Mouse (Mus musculus) midbrain, postnatal 0 days (tissue): ENCODE measurements around the gene Eaf2. TPM values are rescaled to one million over a fixed set of nuclear protein-coding genes. Genes with fewer than 3 reads are reported as not detected.

Source experiments
- ATAC-seq: fragments of 200-750 bp; cut with Nextera tagmentation; 2 replicates; pipeline ENCODE4 v1.8.0; 2017; ENCODE audit warnings: moderate number of reproducible peaks, mild to moderate bottlenecking, moderate TSS enrichment, moderate library complexity; ENCODE audit not compliant: low FRiP score
- DNase-seq: peaks from one replicate; pipeline ENCODE4 v3.0.0-alpha.2; 2015; ENCODE audit warnings: low spot score
- H3K27ac ChIP-seq: fragments of 300-500 bp; sonication (generic); 2 replicates; pipeline ENCODE4 v1.5.1; 2014; ENCODE audit warnings: low read depth, mild to moderate bottlenecking, low read length, mixed read lengths
- H3K27me3 ChIP-seq: fragments of 300-500 bp; sonication (generic); 2 replicates; pipeline ENCODE4 v1.6.1; 2014; ENCODE audit warnings: low read length, control low read depth, mixed read lengths; ENCODE audit not compliant: insufficient read depth
- H3K36me3 ChIP-seq: fragments of 300-500 bp; sonication (generic); 2 replicates; pipeline ENCODE4 v1.6.1; 2014; ENCODE audit warnings: low read length, control low read depth, mixed read lengths; ENCODE audit not compliant: insufficient read depth
- H3K4me1 ChIP-seq: fragments of 300-500 bp; sonication (generic); 2 replicates; pipeline ENCODE4 v1.6.1; 2014; ENCODE audit warnings: mild to moderate bottlenecking, control low read depth, antibody characterized with exemption, low read length, mixed read lengths; ENCODE audit not compliant: insufficient read depth
- H3K4me2 ChIP-seq: fragments of 300-500 bp; sonication (generic); 2 replicates; pipeline ENCODE4 v1.6.1; 2014; ENCODE audit warnings: low read depth, mild to moderate bottlenecking, low read length, mixed read lengths; ENCODE audit not compliant: poor library complexity, severe bottlenecking
- H3K4me3 ChIP-seq: fragments of 300-500 bp; sonication (generic); 2 replicates; pipeline ENCODE4 v1.5.1; 2014; ENCODE audit warnings: low read depth, mild to moderate bottlenecking, low read length, moderate library complexity
- H3K9ac ChIP-seq: fragments of 300-500 bp; sonication (generic); replicated peaks from 2 replicates; pipeline ENCODE4 v1.6.1; 2014; ENCODE audit warnings: mild to moderate bottlenecking, low read length, moderate library complexity, mixed read lengths; ENCODE audit not compliant: poor library complexity, severe bottlenecking
- H3K9me3 ChIP-seq: fragments of 300-500 bp; sonication (generic); 2 replicates; pipeline ENCODE4 v1.6.1; 2016; ENCODE audit warnings: low read length, control low read depth
- CTCF ChIP-seq: IDR thresholded peaks from 2 replicates; pipeline ENCODE4 v1.5.1; 2016; ENCODE audit warnings: antibody characterized with exemption, mild to moderate bottlenecking
- WGBS: fragments of 180-500 bp; shearing (Covaris S2); extraction: QIAGEN DNeasy Blood & Tissue Kit; methylation state at CpG from one replicate; pipeline ENCODE4 v1.1.7; 2014; 5-methylcytosine and 5-hydroxymethylcytosine counted together
- polyA plus RNA-seq: library from polyadenylated mRNA; unstranded; fragments of >200 nt; fragmentation: Nextera tagmentation; extraction: Ambion mirVana; gene quantifications from 2 replicates; pipeline ENCODE4 v1.2.1, GENCODE M21; 2015
- total RNA-seq: library from RNA; depleted of rRNA; stranded (reverse); fragments of >200 nt; gene quantifications from 2 replicates; pipeline ENCODE4 v1.2.3, GENCODE M21; 2014

Gene Eaf2
- total and polyA plus RNA-seq, 2 experiments from 2014 or later: 1.0 to 1.3 TPM

DNA sequence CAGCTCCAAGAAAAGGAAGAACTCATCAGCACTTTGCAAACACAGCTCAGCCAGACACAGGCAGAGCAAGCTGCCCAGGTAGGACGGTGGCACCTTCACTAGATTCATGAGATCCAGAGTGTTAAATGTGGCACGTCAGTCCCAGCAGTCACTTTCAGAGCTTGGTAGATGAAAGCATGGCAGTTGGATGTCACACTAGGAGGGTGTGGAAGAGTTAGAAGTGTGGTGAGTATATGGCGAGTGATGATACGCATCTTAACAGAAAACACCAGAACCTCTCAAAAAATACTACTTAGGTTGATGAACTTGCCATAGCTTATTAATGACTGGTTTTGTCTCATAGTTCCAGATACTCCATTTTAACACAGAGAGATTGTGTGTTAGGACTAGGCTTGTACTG lies 16.6 kb upstream of the Eaf2 start:
- no peak for TF ChIP-seq CTCF
- DNase-seq: no peak
- H3K4me1 ChIP-seq: no peaks in the 10 kb centered on the region
- ATAC-seq: no peak
- 98% methylated on average over 4 of the region's 4 CpGs for WGBS
- no peaks in the 10 kb centered on the region for H3K27me3 ChIP-seq
- H3K9ac ChIP-seq: no peak overlapping the region
- peaks cover 53% of the 10 kb centered on the region for H3K36me3 ChIP-seq
- no peak overlapping the region for H3K4me2 ChIP-seq
- H3K9me3 ChIP-seq: no peaks in the 10 kb centered on the region
- no peak overlapping the region for H3K4me3 ChIP-seq
- H3K27ac ChIP-seq: no peak overlapping the region

- no peak overlapping the region for H3K4me2 ChIP-seq
- DNase-seq (no peak), ATAC-seq (no peak)
- no peaks in the 10 kb centered on the region for H3K4me1 ChIP-seq
- H3K4me3 ChIP-seq: no peak overlapping the region
- H3K27me3 ChIP-seq: no peaks in the 10 kb centered on the region
- no peak overlapping the region for H3K27ac ChIP-seq
- H3K9me3 ChIP-seq: no peaks in the 10 kb centered on the region
- peaks cover 50% of the 10 kb centered on the region for H3K36me3 ChIP-seq
- no peak for TF ChIP-seq CTCF
- WGBS: 91% methylated on average over 3 of the region's 3 CpGs
- H3K9ac ChIP-seq: no peak overlapping the region
Observed at GRCm38 (mm10) chr16:36890559-36890958, 15.8 kb upstream of the Eaf2 start.

DNA sequence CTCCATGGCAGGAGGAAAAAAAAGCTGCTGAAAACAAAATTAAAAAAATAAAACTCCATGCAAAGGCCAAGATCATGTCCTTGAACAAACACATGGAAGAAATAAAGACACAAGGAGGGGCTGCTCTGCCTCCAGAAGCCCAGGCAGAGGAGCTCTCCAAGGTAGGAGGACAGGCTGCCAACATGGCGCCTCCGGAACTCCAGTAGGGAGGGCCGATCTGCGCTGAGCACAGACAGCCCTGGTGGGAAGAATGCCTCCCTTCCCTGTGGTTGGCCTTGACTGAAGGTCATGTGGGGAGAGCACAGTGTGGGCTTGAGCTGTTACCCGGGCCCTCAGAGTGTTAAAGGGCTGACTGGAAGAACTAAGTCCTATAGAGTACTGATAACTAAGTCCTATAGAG lies 12.7 kb upstream of the Eaf2 start:
- no peak for TF ChIP-seq CTCF
- ATAC-seq (no peak), DNase-seq (no peak)
- Histone ChIP-seq H3K27ac (no peak overlapping the region), H3K4me1 (no peaks in the 10 kb centered on the region), H3K9ac (no peak overlapping the region), H3K36me3 (peaks cover 30% of the 10 kb centered on the region), H3K4me2 (no peak overlapping the region), H3K4me3 (no peak overlapping the region), H3K27me3 (no peaks in the 10 kb centered on the region), H3K9me3 (no peaks in the 10 kb centered on the region)
- 89% methylated on average over 5 of the region's 5 CpGs for WGBS

- Histone ChIP-seq H3K9me3 (no peaks in the 10 kb centered on the region), H3K27me3 (no peaks in the 10 kb centered on the region), H3K4me1 (no peaks in the 10 kb centered on the region), H3K27ac (no peak overlapping the region), H3K9ac (no peak overlapping the region), H3K4me2 (no peak overlapping the region), H3K4me3 (no peak overlapping the region), H3K36me3 (peaks cover 21% of the 10 kb centered on the region)
- no peak for TF ChIP-seq CTCF
- DNase-seq (no peak), ATAC-seq (no peak)
- whole genome bisulfite sequencing: 75% methylated on average over 11 of the region's 11 CpGs
Observed at GRCm38 (mm10) chr16:36885912-36886311, 11.1 kb upstream of the Eaf2 start.

GRCm38 (mm10) chr16:36884881-36885280 lies 10.1 kb upstream of the Eaf2 start:
- Histone ChIP-seq H3K9ac (no peak overlapping the region), H3K27ac (no peak overlapping the region), H3K4me1 (no peaks in the 10 kb centered on the region), H3K9me3 (no peaks in the 10 kb centered on the region), H3K27me3 (no peaks in the 10 kb centered on the region), H3K4me3 (no peak overlapping the region), H3K36me3 (peaks cover 13% of the 10 kb centered on the region; the same call in 1 of the 2 replicates), H3K4me2 (no peak overlapping the region)
- DNase-seq: peak; percentile 30
- 86% methylated on average over 4 of the region's 4 CpGs for WGBS
- ATAC-seq: no peak
- peak; percentile 71 for TF ChIP-seq CTCF

DNA sequence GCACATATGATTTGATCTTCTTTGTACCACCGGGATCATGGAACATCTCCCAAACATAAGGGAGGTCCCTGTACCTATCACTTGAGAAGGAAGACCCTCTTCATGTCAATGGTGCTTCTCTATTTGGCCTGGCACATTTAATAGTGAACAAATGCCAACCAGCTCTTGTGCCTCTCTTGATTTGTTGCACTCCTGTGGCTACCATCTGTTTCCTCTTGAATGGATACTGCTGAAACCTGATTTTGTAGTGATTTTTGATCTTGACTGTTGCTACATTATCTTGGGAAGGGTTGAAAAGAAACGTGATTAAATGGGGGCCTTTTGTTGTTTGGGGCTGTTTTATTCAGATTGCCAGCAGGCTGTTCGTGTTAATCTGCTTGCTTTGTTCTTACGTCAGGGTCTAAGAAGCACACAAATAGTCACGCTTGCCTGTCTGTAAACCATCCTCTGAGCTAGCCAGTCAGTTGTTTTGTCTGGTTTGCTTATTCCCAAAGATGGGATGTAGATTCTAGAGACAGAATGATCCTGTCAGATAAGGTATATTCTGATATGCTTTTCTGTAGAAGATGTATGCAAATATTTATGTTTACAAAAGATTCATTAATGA lies 8.0 kb upstream of the Eaf2 start:
- 28% methylated on average over 5 of the region's 5 CpGs for WGBS
- no peak for TF ChIP-seq CTCF

More for the DNA sequence above, 8.0 kb upstream of the Eaf2 start:
- Histone ChIP-seq H3K9ac (no peak overlapping the region), H3K9me3 (no peaks in the 10 kb centered on the region), H3K27ac (no peak overlapping the region), H3K4me1 (no peaks in the 10 kb centered on the region), H3K27me3 (no peaks in the 10 kb centered on the region), H3K4me2 (no peak overlapping the region), H3K4me3 (no peak overlapping the region), H3K36me3 (peaks cover 7% of the 10 kb centered on the region; the same call in 1 of the 2 replicates)
- peak; percentile 36 for DNase-seq
- ATAC-seq: no peak; the same call in 1 of the 2 replicates
